Mouse (Mus musculus) central nervous system, embryonic 18 days (tissue): Measurements from ENCODE around the gene Ceacam5. TPM values are rescaled to one million over a fixed set of nuclear protein-coding genes. Genes with fewer than 3 reads are reported as not detected.

Experiments
- polyA plus RNA-seq: library from polyadenylated mRNA; depleted of rRNA; stranded (reverse); fragments of >200 nt; gene quantifications from 2 replicates; pipeline ENCODE4 v1.2.3, GENCODE M21; 2012; rRNA removed

Gene Ceacam5
- polyA plus RNA-seq = not detected in 2 replicates

DNA sequence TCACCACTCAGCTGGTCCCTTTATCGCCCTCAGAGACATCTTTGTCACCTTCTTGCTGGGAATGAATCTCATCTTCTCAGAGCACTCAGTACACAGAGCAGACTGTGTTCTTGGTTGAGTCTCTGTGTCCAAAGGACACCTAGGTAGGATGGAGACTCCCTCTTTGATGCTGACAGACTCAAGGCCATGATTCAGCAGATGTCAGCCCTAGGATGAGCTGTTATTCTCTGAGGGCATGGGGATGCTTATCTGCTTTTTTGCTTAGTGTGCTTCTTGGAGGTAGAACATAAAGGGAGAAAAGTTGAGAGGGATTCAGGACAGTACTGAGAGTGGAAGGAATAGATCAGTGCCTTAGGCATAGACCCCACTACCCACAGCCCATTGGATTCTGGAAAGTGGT is at the start of gene Ceacam5:
Gene Ceacam5 (plus strand): TSS at position 301 of the 400 bp plus-strand sequence.

Other genes starting within 250 kb of the Ceacam5 start
- gene Ceacam14, start 99.4 kb downstream of the Ceacam5 start, polyA plus RNA-seq = not detected in 2 replicates
- gene Gm5155, start 158.5 kb downstream of the Ceacam5 start, polyA plus RNA-seq = not detected in 2 replicates